Mouse (Mus musculus) embryo, embryonic 9.5 days (tissue): ENCODE results near the gene Vps33b.

Experiments
- DNase-seq: peaks from one replicate; pipeline ENCODE4 v3.0.0-alpha.2; 2017; ENCODE audit errors: extremely low spot score

Gene Vps33b

DNA sequence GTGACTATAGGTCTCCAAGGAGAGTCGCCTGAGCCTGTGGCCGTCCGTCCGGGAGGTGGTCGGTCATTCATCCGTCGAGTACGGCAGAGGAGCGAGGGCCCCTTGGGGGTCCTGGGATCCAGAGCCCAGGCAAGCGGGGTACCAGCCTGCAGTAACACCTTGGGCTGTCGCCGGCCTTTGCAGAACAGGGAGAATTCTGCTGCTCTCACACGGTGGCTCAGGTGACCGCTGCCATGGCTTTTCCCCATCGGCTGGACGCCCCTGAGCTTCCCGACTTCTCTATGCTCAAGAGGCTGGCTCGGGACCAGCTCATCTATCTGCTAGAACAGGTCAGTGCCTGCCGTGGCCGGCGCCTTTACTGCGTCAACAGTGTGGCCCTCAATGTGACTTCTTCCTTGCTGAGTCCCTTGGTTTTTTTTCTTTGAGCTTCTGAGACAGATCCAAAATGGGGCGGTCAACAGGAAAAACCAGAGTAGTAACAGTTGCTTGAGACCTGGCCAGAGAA lies 354 bp downstream of the Vps33b start:
- no peak for DNase-seq

DNA sequence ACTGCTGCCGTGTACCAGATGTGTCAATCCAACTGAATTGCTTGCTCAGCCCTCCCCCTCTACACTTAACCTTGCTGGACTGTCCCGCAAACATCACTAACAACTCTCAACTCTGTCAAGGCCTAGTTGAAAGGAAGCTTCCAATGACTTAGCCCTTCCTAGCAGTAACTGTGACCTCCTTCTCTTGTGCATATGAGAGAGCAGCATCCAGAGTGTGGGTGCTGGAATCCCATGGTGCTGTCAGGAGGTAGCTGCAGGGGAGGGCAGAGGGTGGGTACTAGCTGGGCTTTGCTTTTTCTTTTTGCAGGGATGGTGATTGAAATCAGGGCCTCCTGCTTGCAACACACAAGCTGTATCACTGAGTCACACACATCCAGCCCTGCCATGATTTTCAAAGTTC lies 4.0 kb downstream of the Vps33b start:
- DNase-seq, result no peak

DNA sequence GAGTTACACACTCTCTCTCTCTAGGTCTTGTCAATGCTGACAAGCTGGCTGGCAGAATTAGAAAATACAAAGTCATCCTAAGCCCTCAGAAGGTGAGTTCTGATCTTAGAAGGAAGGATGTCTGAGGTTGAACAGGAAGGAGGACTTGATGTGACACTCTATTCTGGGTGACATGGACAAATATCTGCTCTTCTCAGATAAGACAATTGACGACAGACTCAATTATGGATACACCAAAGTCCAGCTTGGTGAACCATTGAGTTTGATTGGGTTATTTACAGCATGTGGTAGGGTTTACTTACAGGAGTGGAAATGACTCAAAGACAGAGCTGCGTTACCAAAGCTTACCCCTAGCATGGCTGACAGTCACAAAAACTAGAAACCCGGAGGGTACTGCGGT lies 6.9 kb downstream of the Vps33b start:
- DNase-seq, result no peak

DNA sequence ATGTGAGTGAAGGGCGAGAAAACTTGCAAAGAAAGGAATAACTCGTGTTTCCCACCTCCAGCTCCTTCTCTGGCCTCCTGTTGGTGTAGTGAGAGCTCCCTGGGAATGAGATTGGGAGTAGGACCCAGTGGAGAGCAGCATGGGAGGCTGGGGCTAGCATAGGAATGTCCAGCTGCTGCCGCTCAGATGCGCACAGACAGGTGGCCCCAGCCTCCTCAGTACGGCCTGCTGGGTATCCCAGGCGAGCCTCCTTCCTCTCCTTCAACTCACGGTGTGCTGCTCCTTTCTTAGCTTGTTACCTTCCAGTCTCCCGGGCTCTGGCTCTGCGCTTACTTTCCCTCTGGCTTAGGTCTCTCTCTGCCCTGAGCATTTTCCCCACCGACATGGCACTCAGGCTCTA lies 10.6 kb downstream of the Vps33b start:
- DNase-seq, result no peak

DNA sequence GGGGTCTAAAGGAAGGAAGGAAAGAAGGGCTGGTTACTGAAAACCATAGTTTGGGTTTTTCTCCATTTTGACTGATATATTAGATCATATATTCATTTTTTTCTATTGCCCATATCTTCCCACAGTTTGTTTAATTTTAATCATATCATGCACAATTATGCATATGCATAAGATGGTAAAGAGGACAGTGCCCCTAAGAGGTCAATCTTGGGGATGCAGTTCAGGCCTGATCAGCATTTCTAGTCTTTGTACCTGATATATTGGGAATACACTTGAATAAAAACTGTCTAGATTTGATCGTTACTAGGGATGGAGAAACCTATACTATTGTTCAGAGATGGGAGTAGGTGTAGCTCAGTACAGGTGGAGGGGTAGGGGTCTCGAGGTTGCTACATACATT lies 11.5 kb downstream of the Vps33b start:
- DNase-seq, result no peak

DNA sequence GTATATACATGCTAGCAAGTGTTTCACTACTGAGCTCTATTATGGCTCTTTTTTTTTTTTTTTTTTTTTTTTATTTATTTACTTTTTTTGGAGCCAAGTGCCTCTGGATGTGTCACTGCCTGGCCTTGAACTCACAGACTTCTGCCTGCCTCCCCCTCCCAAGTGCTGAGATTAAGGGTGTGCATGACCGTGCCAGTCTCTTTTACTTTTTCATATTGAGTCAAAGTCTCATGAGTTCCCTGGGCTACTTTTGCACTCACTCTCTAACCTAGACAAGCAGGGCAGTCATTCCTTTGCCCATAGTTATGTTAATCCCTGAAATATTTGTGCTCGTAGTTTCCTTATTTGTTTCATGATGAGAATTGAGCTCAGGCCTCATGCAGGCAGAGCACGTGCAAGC lies 12.2 kb downstream of the Vps33b start:
- no peak for DNase-seq

DNA sequence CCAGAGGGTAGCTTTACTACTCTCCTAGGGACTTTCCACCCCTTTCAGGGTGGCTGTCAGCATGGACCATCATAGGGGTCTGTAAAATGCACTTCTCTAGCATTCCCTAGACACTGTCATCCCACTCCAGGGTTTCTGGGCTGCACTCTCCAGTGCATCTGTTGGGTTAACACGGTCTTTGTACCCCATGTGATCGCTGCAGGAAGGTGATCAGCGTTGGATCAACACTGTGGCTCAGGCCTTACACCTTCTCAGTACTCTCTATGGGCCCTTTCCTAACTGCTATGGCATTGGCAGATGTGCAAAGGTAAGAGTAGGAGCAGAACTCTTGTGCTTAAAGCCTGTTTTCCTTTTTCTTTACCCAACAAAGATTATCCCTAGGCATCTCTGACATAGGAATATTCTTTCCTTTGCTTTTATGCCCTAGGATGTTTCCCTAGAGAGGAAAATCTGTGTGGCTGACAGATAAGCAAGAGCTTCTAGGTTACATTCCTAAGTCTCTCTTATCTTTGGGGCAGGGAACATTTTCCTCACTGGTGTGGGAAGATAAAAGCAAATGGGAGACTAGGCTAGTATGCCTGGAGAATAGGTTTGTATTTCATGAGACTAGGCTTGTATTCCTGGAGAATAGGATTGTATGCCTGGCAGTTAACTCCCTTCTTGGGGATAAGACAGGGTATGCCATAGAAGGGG lies 13.9 kb downstream of the Vps33b start:
- no peak for DNase-seq

DNA sequence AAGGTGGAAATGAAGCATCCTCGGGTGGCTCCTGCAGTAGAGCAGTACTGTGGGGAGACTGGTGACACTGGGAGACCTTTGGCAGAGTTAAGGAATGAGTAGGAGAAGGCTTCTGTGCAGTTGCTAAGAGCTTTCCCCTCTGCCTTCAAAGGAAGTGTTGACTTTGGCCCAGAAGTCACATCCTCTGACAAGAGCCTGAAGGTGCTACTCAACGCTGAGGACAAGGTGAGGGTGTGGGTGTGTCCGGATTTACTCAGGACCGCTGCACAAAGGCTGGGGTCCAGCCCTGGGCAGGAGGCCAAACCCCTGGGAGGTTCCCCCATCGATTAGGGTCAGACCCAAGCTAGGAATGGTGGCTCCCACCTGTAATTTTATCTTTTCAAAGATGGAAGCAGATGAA lies 14.9 kb downstream of the Vps33b start:
- no peak for DNase-seq

DNA sequence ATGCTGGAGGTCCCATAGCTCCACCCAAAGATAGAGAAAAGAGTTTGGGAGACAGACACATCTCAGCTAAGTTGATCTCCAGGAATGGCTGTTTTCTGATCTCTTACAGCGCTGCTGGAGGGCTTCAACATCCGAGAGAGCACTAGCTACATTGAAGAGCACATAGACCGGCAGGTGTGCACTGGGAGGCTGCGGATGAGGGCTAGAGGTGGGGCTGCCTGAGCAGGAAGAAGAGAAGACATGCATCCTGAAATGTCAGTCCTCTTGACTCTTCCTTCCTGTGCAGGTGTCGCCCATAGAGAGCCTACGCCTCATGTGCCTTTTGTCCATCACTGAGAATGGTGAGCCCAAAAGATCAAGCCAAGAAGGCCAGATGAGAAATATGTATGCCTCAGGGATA lies 16.3 kb downstream of the Vps33b start:
- DNase-seq, result no peak

DNA sequence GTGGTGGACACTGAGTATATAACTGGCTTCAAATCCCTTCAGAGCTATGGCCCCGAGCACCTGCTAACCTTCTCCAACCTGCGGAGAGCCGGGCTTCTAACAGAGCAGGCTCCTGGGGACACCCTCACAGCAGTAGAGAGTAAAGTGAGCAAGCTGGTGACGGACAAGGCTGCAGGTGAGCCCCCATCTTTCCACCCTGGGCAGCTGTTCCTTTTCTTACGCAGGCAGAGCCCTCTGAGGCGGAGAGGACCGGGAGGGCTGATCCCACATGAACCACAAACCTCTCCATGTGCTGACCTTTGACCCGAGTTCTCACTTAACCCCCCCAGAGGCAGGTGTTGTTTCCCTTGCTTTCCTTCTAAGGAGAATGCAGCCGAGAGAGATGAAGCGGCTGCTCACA lies 18.3 kb downstream of the Vps33b start:
- no peak for DNase-seq

DNA sequence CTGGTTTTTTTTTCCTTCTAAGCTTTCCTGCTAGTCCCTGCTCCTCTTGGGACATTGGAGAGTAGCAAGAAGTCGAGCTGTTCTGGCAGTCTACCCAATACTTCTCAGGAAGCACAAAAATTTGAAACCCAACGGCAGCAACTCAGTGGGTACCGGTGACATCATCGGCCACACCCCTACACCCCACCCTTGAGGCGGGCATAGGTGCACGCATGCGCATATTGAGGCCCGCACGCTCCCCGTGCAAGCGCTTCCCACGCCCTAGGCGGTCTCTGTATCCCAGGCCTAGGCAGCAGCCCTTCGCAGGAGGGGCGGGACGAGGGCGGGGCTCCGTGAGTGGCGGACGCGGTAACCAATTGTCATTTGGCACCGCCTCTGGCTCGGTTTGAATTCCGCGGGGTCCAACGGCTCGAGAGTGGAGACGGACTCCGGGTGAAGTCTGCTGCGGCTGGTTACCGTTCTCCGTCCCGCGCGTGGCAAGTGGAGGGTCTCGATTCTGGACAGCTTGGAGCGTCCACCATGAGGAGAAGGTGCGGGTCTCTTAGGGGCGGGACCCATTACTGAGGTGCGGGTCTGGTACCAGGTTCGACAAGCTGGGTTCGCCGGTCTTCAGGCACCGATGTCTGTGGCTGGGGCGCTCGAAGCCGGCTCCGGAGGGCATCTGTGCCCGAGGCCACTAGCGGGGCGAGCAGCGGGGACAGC lies 24.8 kb downstream of the Vps33b start, which contains the start of gene Prc1:
Gene Prc1, plus strand, starts transcription at position 389 of the 702 bp plus-strand sequence.
- DNase-seq, result peak; percentile 100

DNA sequence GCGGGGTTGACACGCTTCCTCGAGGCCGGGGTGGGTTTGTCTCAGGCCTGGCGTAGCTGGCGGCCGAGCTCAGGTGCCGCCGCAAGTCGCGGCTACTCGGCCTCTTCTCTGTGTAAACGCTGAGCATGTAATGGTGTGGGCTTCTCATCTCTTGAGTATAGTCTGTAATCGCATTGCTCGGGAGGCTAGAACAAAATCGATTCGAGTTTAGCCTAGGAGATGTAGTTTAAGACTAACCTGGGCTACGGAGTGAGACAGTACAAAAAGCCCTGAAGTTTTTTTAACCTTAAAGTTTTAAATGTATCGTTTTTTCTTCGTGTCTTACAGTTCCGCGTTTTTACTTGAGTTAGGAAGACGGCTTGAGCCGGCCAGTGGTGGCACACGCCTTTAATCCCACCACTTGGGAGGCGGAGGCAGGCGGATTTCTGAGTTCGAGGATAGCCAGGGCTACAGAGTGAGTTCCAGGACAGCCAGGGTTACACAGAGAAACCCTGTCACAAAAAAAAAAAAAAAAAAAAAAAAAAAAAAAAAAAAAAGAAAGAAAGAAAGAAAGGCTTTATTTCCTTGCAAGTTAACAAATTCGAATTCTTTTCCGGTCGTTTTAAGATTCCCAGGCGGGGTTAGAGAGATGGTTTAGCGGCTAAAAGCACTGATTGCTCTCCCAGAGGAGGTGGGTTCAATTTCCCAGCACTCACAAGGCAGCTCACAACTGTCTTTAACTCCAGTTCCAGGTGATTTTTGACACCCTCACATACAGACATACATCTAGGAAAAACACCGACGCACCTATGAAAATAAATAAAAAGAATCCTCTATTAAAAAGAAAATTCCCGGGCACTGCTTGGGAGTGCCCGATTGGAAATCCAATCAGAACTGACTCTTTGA lies 25.6 kb downstream of the Vps33b start:
- peak; percentile 61 for DNase-seq

DNA sequence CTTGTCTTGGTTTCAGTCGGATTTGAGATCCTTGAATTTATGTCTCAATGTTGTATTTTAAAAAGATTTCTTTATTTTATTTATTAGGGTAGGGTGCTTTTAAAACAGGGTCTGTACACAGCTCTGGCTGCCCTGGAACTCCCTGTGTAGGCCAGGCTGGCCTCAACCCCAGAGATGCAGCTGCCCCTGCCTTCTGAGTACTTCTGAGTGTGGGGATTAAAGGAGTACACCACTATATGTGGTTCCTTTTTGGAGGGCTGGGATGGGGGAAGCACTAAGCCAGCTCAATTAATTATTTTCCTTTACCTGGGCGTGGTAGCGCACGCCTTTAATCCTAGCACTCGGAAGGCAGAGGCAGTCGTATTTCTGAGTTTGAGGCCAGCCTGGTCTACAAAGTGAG lies 27.0 kb downstream of the Vps33b start:
- no peak for DNase-seq

DNA sequence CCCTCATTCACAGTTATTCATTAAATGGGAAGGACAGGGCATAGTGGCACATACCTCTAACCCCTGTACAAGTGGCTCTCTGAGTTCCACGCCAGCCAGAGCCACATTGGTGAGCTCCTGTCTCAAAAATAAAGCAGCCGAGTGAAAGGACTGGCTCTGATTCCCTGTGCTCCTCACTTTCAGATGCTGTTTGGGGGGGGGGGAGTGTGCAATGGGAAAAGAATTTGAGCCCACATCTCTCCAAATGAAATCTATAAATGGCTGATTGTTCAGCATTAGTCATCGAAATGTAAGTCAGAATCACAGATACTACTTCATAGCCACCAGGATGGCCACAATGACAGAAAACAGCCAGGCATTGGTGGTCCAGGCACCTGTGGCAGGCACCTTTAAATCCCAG lies 27.6 kb downstream of the Vps33b start:
- no peak for DNase-seq

DNA sequence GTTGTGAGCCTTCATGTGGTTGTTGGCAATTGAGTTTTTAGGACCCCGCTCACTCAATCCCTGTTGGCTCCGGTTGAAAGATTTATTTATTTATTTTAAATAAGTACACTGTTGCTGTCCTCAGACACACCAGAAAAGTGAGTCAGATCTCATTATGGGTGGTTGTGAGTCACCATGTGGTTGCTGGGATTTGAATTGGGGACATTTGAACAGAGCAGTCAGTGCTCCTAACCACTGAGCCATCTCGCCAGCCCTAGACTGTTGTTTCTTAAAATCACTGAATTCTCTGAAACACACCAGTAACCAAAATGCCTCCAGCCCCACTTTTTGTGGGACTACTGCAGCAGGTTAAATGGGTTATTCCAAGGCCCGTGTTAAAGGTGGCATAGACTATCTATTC lies 29.3 kb downstream of the Vps33b start:
- no peak for DNase-seq

DNA sequence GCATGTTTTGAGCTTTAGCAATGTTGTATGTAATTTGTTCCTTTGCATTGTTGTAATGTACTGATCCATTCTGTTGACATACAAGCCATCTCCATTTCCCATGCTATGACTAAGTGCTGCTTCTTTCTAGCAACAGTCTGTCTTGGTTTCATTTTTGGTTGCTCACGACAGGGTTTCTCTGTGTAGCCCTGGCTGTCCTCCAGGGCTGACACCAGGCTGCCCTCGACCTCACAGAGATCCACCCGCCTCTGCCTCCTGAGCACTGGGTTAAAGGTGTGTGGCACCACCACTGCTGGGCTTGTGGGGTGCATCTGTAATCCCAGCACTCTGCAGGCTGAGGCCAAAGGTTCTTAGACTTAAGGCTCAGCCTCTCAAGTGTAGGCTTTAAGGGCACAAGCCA lies 30.1 kb downstream of the Vps33b start:
- no peak for DNase-seq

DNA sequence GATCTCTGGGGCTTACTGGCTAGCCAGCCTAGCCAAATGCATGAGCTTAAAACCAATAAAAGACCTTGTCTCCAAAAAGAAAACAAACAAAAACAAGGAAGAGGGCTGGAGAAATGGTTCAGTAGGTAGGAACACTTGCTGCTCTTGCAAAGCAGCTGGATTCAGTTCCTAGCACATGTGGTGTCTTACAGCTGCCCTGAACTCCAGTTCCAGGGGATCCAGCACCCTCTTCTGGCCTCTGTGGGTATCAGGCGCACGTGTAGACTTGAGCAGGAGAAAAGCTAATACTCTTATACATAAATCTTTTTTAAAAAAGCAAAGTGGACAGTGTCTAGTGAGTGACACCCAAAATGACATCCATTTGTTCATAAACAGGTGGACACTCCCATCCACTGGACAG lies 32.1 kb downstream of the Vps33b start:
- DNase-seq, result no peak

DNA sequence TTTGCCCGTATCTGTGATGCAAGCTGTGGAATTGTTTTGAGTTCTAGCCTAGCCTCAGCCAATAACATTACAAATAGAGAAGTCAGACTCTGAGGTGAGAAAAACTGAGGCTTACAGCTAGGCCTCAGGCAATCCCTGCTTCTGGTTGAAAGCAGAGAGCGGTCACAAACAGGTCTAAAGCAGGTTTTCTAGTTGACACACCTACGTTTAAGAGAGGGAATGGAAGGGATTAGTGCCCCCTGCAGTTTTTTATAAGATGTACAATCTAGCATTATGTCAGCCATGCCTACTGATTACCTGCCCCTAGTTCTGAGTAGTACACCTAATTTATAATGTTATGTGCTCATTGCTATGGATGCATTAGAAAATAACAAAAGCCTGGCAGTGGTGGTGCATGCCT lies 38.3 kb downstream of the Vps33b start:
- no peak for DNase-seq

DNA sequence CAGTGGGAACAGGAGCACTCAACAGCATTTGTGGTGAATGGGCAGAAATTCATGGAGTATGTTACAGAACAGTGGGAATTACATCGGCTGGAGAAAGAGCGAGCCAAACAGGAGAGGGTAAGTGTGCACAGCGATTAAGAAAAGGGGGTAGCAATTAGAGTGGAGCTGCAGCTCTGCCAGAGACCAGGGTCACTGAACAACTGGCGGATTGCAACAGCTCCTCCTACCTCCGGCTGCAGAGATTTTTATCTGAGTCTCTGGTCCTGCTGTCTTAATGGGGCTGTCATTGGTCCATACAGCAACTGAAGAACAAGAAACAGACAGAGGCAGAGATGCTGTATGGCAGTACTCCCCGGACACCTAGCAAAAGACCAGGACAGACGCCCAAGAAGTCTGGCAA lies 41.3 kb downstream of the Vps33b start:
- no peak for DNase-seq

DNA sequence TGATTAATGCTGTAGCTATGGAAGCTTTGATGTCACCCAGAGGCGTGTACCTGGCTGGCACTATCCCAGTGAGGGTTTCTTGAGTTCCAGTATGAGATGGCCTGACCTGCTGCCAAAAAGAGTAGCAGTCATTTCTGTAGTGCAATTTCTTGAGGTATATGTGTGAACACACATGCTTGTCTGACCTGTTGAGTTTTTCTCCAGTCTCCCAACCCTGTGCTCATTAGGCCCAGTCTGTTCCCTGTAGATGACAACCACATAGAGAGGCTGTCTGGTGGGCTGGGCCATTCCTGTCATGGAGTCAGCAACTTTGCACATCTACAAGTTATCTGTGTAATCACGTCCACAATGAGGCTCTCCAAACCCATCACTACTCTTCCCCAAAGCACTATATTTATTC lies 46.3 kb downstream of the Vps33b start:
- DNase-seq, result no peak

DNA sequence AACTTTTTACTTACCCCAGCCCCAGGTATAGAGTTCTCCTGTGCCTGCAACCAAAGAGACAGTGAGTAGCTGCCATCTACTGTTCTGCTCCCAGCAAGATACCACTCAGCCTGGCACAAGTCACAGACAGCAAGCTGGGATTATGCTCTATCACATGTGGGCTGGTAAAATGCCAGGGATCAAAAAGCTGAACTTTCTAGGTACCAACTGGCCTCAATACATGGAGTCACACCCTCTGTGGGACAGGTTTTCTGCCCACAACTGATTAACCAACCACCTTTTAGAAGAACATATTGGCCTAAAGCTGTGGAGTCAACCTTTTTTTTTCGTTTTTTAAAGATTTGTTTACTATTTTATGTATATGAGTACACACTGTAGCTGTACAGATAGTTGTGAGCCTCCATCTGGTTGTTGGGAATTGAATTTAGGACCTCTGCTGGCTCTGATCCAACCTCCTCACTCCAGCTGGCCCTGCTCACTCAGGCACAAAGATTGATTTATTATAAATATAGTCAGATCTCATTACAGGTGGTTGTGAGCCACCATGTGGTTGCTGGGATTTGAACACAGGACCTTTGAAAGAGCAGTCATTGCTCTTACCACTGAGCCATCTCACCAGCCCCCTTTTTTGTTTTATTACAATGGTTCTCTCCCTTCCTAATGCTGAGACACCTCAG lies 48.1 kb downstream of the Vps33b start:
- DNase-seq, result no peak

DNA sequence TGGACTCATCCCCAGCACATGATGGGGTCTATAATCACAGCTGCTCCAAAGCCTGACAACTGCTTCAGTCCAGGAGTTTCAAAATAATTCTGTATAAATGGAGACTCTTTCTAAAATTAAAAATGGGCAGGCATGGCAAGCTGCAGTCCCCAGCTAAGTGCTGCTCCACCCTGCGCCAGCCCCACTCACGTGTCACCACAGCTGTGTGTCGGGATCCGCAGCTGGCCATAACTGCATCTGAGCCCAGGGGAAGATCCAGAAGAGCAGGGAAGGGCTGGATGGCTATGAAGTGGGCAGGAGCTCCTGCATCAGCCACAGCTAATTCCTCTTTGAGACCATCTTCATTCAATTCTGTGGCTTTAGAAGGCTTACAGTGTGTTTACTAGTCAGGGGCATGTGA lies 49.2 kb downstream of the Vps33b start:
- no peak for DNase-seq
